Mouse (Mus musculus): ENCODE results near the gene Canx. TPM values are rescaled to one million over a fixed set of nuclear protein-coding genes. Genes with fewer than 3 reads are reported as not detected.

Gene Canx
- polyA plus RNA-seq, 1 experiment, result 139 TPM

DNA sequence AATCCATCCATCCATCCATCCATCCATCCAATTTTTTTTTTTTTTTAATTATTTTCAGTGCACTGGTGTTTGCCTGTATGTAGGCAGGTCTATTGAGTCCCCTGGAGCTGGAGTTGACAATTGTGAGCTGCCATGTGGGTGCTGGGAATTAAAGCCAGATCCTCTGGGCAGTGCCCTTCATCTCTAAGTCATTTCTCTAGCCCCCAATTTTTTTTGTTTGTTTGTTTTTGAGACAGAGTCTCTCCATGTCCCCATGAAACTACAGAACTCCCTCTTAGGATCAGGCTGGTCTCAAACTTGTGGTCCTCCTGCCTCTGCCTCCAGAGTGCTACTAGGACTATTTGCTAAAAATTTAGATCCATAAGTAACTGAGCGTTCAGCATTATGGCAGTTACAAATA, 46.4 kb upstream of the Canx start:
- H3K27me3 ChIP-seq (ENCODE audit: control insufficient read depth, insufficient read depth, insufficient read length), result no peaks in the 10 kb centered on the region
- no peaks in the 10 kb centered on the region for H3K36me3 ChIP-seq (ENCODE audit: control insufficient read depth, insufficient read depth)
- no peak for TF ChIP-seq MAX (IDR thresholded peaks at IDR 0.05; ENCODE audit: low read depth)
- TF ChIP-seq TCF12 (IDR thresholded peaks at IDR 0.05; ENCODE audit: insufficient read depth, poor library complexity, severe bottlenecking), result no peak
- no peak for TF ChIP-seq SRF (IDR thresholded peaks at IDR 0.05; ENCODE audit: control insufficient read depth, insufficient read length, low read depth)
- TF ChIP-seq POLR2A (IDR thresholded peaks at IDR 0.05; ENCODE audit: insufficient read length, low read depth), result no peak
- TF ChIP-seq CEBPB (IDR thresholded peaks at IDR 0.05; ENCODE audit: insufficient read depth, poor library complexity, severe bottlenecking), result no peak
- TF ChIP-seq E2F4 (IDR thresholded peaks at IDR 0.05; ENCODE audit: insufficient read depth), result no peak
- no peak for TF ChIP-seq USF1 (IDR thresholded peaks at IDR 0.05; ENCODE audit: low read depth)
- no peak for TF ChIP-seq MYOG (IDR thresholded peaks at IDR 0.05; ENCODE audit: control insufficient read depth in 1 of 3, insufficient read depth in 1 of 3, insufficient read length in 2 of 3, low read depth in 2 of 3)
- no peak for TF ChIP-seq POLR2AphosphoS2 (IDR thresholded peaks at IDR 0.05; ENCODE audit: insufficient read length, low read depth)
- no peak for TF ChIP-seq MYOD1 (IDR thresholded peaks at IDR 0.05; ENCODE audit: control insufficient read depth in 1 of 3, insufficient read length in 2 of 3, low read depth in 2 of 3)
- TF ChIP-seq REST (IDR thresholded peaks at IDR 0.05; ENCODE audit: insufficient read depth, insufficient read length), result no peak
- TF ChIP-seq TCF3 (IDR thresholded peaks at IDR 0.05; ENCODE audit: insufficient read length, low read depth), result no peak
- peaks cover 4% of the 10 kb centered on the region for H3K79me2 ChIP-seq (ENCODE audit: control insufficient read depth, insufficient read depth)
- H3ac ChIP-seq (ENCODE audit: control insufficient read depth, insufficient read length), result no peak overlapping the region
- H3K4me3 ChIP-seq, result no peak overlapping the region
- no peak overlapping the region for H3K4me2 ChIP-seq (ENCODE audit: low read depth)

DNA sequence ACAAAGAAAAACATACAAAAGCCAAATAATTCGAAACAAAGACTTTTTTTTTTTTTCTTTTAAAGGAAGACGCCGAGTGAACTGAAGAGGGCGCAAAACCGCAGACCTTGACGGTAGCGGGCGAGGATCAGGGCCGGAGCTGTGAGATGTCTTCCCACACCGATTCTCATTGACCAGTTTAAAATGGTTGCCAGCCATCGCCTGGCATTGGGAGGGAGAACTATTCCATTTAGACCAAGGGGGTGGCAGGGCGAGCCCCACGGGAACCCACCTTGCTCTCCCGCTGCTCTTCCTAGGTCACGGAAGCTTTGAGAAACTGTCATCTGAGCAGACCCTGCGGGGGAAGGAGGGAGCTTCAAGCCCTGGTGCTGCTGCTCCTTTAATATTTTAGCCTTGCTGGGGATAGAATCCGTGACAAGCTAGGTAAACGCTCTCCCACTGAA, 45.9 kb upstream of the Canx start:
- TF ChIP-seq MAX (IDR thresholded peaks at IDR 0.05; ENCODE audit: low read depth) (no peak), POLR2A (IDR thresholded peaks at IDR 0.05; ENCODE audit: insufficient read length, low read depth) (no peak), USF1 (IDR thresholded peaks at IDR 0.05; ENCODE audit: low read depth) (no peak), SRF (IDR thresholded peaks at IDR 0.05; ENCODE audit: control insufficient read depth, insufficient read length, low read depth) (no peak), MYOG (IDR thresholded peaks at IDR 0.05; ENCODE audit: control insufficient read depth in 1 of 3, insufficient read depth in 1 of 3, insufficient read length in 2 of 3, low read depth in 2 of 3) (no peak), TCF12 (IDR thresholded peaks at IDR 0.05; ENCODE audit: insufficient read depth, poor library complexity, severe bottlenecking) (no peak)
- H3K4me2 ChIP-seq (ENCODE audit: low read depth), result peak overlapping the region; percentile 42
- no peaks in the 10 kb centered on the region for H3K36me3 ChIP-seq (ENCODE audit: control insufficient read depth, insufficient read depth)
- H3K27me3 ChIP-seq (ENCODE audit: control insufficient read depth, insufficient read depth, insufficient read length), result no peaks in the 10 kb centered on the region
- H3K4me3 ChIP-seq, result no peak overlapping the region
- no peak overlapping the region for H3ac ChIP-seq (ENCODE audit: control insufficient read depth, insufficient read length)
- peaks cover 3% of the 10 kb centered on the region for H3K79me2 ChIP-seq (ENCODE audit: control insufficient read depth, insufficient read depth)

DNA sequence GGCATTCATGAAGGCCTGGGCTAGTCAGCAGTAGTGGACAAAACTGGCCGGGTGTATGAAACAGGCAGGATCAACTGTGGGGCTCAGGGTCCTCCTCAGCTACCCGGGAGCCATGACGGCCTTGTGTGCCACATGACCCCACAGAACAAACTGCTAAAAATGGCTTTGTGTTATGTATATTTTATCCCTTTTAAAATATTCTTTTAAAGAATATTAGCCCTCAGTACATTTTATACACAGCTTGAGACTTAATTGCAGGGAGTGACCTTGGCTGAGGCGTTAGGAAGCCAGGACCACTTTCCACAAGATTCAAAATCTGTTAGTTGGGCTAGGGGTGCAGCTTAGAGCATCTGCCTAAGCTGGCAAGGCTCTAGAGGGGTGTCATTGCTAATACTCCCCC, 45.5 kb upstream of the Canx start:
- TF ChIP-seq MYOG (IDR thresholded peaks at IDR 0.05; ENCODE audit: control insufficient read depth in 1 of 3, insufficient read depth in 1 of 3, insufficient read length in 2 of 3, low read depth in 2 of 3) (no peak), TCF3 (IDR thresholded peaks at IDR 0.05; ENCODE audit: insufficient read length, low read depth) (no peak), MYOD1 (IDR thresholded peaks at IDR 0.05; ENCODE audit: control insufficient read depth in 1 of 3, insufficient read length in 2 of 3, low read depth in 2 of 3) (no peak), E2F4 (IDR thresholded peaks at IDR 0.05; ENCODE audit: insufficient read depth) (no peak), SRF (IDR thresholded peaks at IDR 0.05; ENCODE audit: control insufficient read depth, insufficient read length, low read depth) (no peak), REST (IDR thresholded peaks at IDR 0.05; ENCODE audit: insufficient read depth, insufficient read length) (no peak), POLR2AphosphoS2 (IDR thresholded peaks at IDR 0.05; ENCODE audit: insufficient read length, low read depth) (no peak), MAX (IDR thresholded peaks at IDR 0.05; ENCODE audit: low read depth) (no peak), POLR2A (IDR thresholded peaks at IDR 0.05; ENCODE audit: insufficient read length, low read depth) (no peak), CEBPB (IDR thresholded peaks at IDR 0.05; ENCODE audit: insufficient read depth, poor library complexity, severe bottlenecking) (no peak), TCF12 (IDR thresholded peaks at IDR 0.05; ENCODE audit: insufficient read depth, poor library complexity, severe bottlenecking) (no peak), USF1 (IDR thresholded peaks at IDR 0.05; ENCODE audit: low read depth) (no peak)
- H3K4me3 ChIP-seq, result no peak overlapping the region
- no peaks in the 10 kb centered on the region for H3K36me3 ChIP-seq (ENCODE audit: control insufficient read depth, insufficient read depth)
- no peaks in the 10 kb centered on the region for H3K27me3 ChIP-seq (ENCODE audit: control insufficient read depth, insufficient read depth, insufficient read length)
- no peaks in the 10 kb centered on the region for H3K79me2 ChIP-seq (ENCODE audit: control insufficient read depth, insufficient read depth)
- H3ac ChIP-seq (ENCODE audit: control insufficient read depth, insufficient read length), result no peak overlapping the region
- peak overlapping the region; percentile 42 for H3K4me2 ChIP-seq (ENCODE audit: low read depth)

DNA sequence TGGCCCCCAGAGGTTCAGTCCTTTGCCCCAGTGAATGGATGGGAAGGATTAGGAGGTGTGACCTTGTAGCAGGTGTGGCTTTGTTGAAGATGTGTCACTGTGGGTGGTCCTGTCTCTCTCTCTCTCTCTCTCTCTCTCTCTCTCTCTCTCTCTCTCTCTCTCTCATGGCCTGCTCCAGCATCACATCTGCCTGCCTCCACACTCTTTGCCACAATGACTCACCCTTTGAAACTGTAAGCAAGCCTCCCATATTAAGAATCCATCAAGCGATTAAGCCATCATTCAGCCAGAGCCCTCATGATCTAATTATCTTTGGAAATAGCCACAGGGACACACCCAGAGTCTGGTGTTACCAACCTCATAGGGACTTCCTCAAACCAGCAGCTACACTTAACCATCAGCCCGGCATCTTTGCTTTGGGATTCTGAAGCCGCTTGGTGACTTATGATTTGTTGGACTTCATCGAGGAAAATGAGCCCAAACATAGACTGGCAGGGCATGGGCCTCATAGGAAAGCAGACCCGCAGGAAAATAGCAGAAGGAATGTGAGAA, 44.0 kb upstream of the Canx start:
- Histone ChIP-seq H3K27me3 (ENCODE audit: control insufficient read depth, insufficient read depth, insufficient read length) (no peaks in the 10 kb centered on the region), H3K36me3 (ENCODE audit: control insufficient read depth, insufficient read depth) (no peaks in the 10 kb centered on the region), H3ac (ENCODE audit: control insufficient read depth, insufficient read length) (no peak overlapping the region), H3K79me2 (ENCODE audit: control insufficient read depth, insufficient read depth) (no peaks in the 10 kb centered on the region), H3K4me3 (no peak overlapping the region), H3K4me2 (ENCODE audit: low read depth) (peak overlapping the region; percentile 44)
- TF ChIP-seq USF1 (IDR thresholded peaks at IDR 0.05; ENCODE audit: low read depth), result no peak
- no peak for TF ChIP-seq MYOG (IDR thresholded peaks at IDR 0.05; ENCODE audit: control insufficient read depth in 1 of 3, insufficient read depth in 1 of 3, insufficient read length in 2 of 3, low read depth in 2 of 3)
- TF ChIP-seq MAX (IDR thresholded peaks at IDR 0.05; ENCODE audit: low read depth), result no peak
- peak in 1 of 3 experiments; percentile 42 for TF ChIP-seq MYOD1 (IDR thresholded peaks at IDR 0.05; ENCODE audit: control insufficient read depth in 1 of 3, insufficient read length in 2 of 3, low read depth in 2 of 3)
- TF ChIP-seq SRF (IDR thresholded peaks at IDR 0.05; ENCODE audit: control insufficient read depth, insufficient read length, low read depth), result no peak
- no peak for TF ChIP-seq POLR2AphosphoS2 (IDR thresholded peaks at IDR 0.05; ENCODE audit: insufficient read length, low read depth)
- TF ChIP-seq REST (IDR thresholded peaks at IDR 0.05; ENCODE audit: insufficient read depth, insufficient read length), result no peak
- 0 out of 2 replicates have a peak, but pooled peaks have one; percentile 5 for TF ChIP-seq CEBPB (IDR thresholded peaks at IDR 0.05; ENCODE audit: insufficient read depth, poor library complexity, severe bottlenecking)
- no peak for TF ChIP-seq TCF3 (IDR thresholded peaks at IDR 0.05; ENCODE audit: insufficient read length, low read depth)
- no peak for TF ChIP-seq POLR2A (IDR thresholded peaks at IDR 0.05; ENCODE audit: insufficient read length, low read depth)
- TF ChIP-seq E2F4 (IDR thresholded peaks at IDR 0.05; ENCODE audit: insufficient read depth), result no peak
- no peak for TF ChIP-seq TCF12 (IDR thresholded peaks at IDR 0.05; ENCODE audit: insufficient read depth, poor library complexity, severe bottlenecking)
